Mouse (Mus musculus) thymus, adult 2 months (tissue): ENCODE results near the gene Ccdc28b. TPM values are rescaled to one million over a fixed set of nuclear protein-coding genes. Genes with fewer than 3 reads are reported as not detected.
A peak's percentile ranks its signal among the peaks of the same experiment; 100 is the strongest.

Source experiments
- DNase-seq: peaks from one replicate; pipeline ENCODE4 v3.0.0; 2021
- H3K27ac ChIP-seq: fragments of 200-500 bp; 2 replicates; pipeline ENCODE4 v1.5.1; 2012; ENCODE audit warnings: low read length, control low read depth; ENCODE audit not compliant: control insufficient read depth, insufficient read depth
- H3K27me3 ChIP-seq: fragments of 200-500 bp; 2 replicates; pipeline ENCODE4 v1.6.1; 2012; ENCODE audit warnings: mild to moderate bottlenecking, low read length, moderate library complexity, mixed read lengths; ENCODE audit not compliant: control insufficient read depth, insufficient read depth
- H3K36me3 ChIP-seq: fragments of 200-500 bp; 2 replicates; pipeline ENCODE4 v1.6.1; 2012; ENCODE audit warnings: mild to moderate bottlenecking, low read length, moderate library complexity; ENCODE audit not compliant: control insufficient read depth, insufficient read depth
- H3K4me1 ChIP-seq: fragments of 200-500 bp; replicated peaks from 2 replicates; pipeline ENCODE4 v1.6.1; 2012; ENCODE audit warnings: low read length; ENCODE audit not compliant: control insufficient read depth, insufficient read depth
- H3K4me3 ChIP-seq: fragments of 200-500 bp; 2 replicates; pipeline ENCODE4 v1.5.1; 2012; ENCODE audit warnings: mild to moderate bottlenecking, low read length, control low read depth, moderate library complexity; ENCODE audit not compliant: control insufficient read depth, insufficient read depth
- CTCF ChIP-seq: fragments of 200-500 bp; IDR thresholded peaks from 2 replicates; pipeline ENCODE4 v1.5.1; 2012; ENCODE audit warnings: mild to moderate bottlenecking, control low read depth, low read length, moderate library complexity, borderline replicate concordance; ENCODE audit not compliant: control insufficient read depth, poor library complexity, insufficient read depth; ENCODE audit errors: extremely low read depth
- POLR2A ChIP-seq: fragments of 200-500 bp; IDR thresholded peaks from 2 replicates; pipeline ENCODE4 v1.6.1; 2012; ENCODE audit warnings: mild to moderate bottlenecking, low read length, control low read depth, moderate library complexity; ENCODE audit not compliant: control insufficient read depth, poor library complexity, insufficient read depth; ENCODE audit errors: extremely low read depth
- WGBS: fragments of 180-500 bp; shearing (Covaris S2); methylation state at CpG from one replicate; pipeline ENCODE4 v1.1.7; 2018; 5-methylcytosine and 5-hydroxymethylcytosine counted together
- polyA plus RNA-seq: library from polyadenylated mRNA; depleted of rRNA; stranded (reverse); fragments of >200 nt; gene quantifications from 2 replicates; pipeline ENCODE4 v1.2.3, GENCODE M21; 2012

The Ccdc28b gene
- polyA plus RNA-seq, 1 experiment, result 35.3 TPM

DNA sequence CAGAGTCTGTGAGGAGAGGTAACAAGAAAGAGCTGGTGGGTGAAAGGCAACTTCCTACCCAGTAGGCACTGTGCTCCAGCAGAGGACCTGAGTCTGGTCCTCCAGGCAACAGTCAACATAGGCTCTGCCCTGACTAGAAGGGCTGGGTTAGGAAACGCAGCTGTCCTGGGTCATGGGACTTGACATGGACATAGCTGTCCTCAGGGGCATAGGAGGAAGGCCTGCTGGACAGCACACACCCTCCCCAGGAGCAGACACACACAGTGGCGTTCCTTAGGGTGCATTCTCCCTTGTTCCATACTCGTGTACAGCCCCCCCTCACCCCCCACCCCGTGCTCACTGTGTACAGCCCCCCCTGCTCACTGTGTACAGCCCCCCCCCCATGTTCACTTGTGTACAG is 13.3 kb downstream of the Ccdc28b start:
- Histone ChIP-seq H3K36me3 (peaks cover 7% of the 10 kb centered on the region; the same call in 1 of the 2 replicates), H3K4me3 (peak overlapping the region; percentile 18; the same call in 1 of the 2 replicates), H3K4me1 (peaks cover 45% of the 10 kb centered on the region), H3K27ac (peak overlapping the region; percentile 97), H3K27me3 (no peaks in the 10 kb centered on the region)
- WGBS, result 54% methylated on average over 4 of the region's 4 CpGs
- no peak for TF ChIP-seq CTCF
- no peak for TF ChIP-seq POLR2A
- DNase-seq, result no peak

DNA sequence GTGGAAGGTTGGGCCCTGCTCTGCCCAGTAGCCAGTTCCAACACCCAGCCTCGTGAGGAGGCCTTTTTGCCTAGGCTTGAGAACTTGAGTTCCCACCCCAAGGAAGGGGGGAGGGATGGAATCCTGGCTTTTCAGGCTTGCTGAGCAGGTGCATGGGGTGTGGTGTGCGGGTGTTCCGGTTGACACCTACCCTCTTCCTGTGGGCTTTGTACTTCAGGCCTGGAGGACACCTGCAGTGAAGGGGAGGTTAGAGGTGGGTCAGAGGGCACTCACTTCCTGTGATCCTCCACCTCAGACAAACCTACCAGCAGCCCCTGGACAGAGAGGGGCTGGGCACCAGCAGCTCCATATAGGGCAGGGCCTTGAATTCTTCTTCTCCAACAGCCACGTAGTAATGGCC is 13.7 kb downstream of the Ccdc28b start:
- peaks cover 7% of the 10 kb centered on the region; the same call in 1 of the 2 replicates for H3K36me3 ChIP-seq
- peak overlapping the region; percentile 97 for H3K27ac ChIP-seq
- H3K27me3 ChIP-seq, result no peaks in the 10 kb centered on the region
- peak; percentile 84 for DNase-seq
- 0 out of 2 replicates have a peak, but pooled peaks have one; percentile 18 for TF ChIP-seq POLR2A
- TF ChIP-seq CTCF, result peak; percentile 42; the same call in 1 of the 2 replicates
- 8% methylated on average over 4 of the region's 4 CpGs for WGBS
- peak overlapping the region; percentile 18; the same call in 1 of the 2 replicates for H3K4me3 ChIP-seq
- peaks cover 45% of the 10 kb centered on the region for H3K4me1 ChIP-seq

DNA sequence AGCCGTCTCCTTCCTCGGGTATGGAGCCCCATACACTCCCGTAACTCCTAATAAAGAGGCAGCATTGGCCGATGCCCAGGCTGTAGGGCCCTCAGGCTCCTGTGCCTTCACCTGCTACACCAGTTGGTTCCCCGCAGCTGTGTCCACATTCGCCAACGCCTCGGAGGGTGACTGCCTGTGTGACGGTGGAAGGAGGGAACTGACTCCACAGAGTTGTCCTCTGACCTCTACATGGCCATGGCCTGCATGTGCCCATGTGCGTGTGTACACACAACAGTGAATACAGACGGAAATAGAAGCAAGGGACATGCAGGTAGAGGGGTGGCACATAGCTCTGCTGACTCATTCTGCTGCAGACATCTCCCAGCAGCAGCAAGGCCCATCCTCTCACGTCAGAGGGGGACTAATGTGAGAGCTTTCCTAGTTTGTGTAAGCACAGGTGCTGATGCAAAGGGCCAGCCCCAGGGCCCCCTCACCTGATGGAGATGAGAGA is 14.6 kb downstream of the Ccdc28b start:
- 60% methylated on average over 12 of the region's 12 CpGs for WGBS
- DNase-seq, result peak; percentile 46
- no peaks in the 10 kb centered on the region for H3K27me3 ChIP-seq
- TF ChIP-seq CTCF (no peak), POLR2A (no peak)
- H3K4me3 ChIP-seq, result no peak overlapping the region
- H3K4me1 ChIP-seq, result peaks cover 45% of the 10 kb centered on the region
- H3K27ac ChIP-seq, result peak overlapping the region; percentile 97
- H3K36me3 ChIP-seq, result peaks cover 10% of the 10 kb centered on the region; the same call in 1 of the 2 replicates

DNA sequence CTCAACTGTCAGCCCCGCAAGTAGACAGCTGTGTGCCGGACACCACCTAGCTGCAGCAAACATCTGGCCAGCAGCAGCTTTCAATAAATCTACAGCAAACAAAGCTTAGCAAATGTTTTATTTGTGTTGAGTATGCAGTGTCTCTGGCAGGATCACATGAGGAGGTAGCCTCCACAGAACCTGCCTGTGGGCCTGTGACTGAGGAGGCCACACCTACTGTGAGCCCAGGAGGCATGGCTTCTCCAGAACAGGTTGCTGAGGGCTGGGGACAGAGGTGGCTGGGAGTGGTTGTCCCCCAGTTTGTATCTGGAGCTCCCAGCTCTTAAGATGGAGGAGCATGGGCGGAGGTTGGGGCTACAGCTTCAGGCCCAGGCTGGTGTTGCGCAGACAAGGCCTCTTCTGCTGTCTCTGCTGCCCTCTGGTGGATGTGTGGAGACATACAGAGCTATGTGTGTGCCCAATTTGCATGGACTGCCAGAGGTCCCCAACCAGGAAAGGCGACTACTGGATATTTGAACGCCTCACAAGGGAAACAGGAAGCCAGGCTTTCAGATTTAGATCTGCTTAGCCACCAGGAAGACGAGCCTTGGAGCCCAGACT is 15.2 kb downstream of the Ccdc28b start:
- H3K36me3 ChIP-seq, result peaks cover 17% of the 10 kb centered on the region
- H3K4me1 ChIP-seq, result peaks cover 45% of the 10 kb centered on the region
- H3K27me3 ChIP-seq, result no peaks in the 10 kb centered on the region
- DNase-seq, result peak; percentile 86
- no peak overlapping the region for H3K4me3 ChIP-seq
- TF ChIP-seq POLR2A (no peak), CTCF (peak; percentile 86; the same call in 1 of the 2 replicates)
- peak overlapping the region; percentile 97 for H3K27ac ChIP-seq
- WGBS, result 32% methylated on average over 7 of the region's 7 CpGs

DNA sequence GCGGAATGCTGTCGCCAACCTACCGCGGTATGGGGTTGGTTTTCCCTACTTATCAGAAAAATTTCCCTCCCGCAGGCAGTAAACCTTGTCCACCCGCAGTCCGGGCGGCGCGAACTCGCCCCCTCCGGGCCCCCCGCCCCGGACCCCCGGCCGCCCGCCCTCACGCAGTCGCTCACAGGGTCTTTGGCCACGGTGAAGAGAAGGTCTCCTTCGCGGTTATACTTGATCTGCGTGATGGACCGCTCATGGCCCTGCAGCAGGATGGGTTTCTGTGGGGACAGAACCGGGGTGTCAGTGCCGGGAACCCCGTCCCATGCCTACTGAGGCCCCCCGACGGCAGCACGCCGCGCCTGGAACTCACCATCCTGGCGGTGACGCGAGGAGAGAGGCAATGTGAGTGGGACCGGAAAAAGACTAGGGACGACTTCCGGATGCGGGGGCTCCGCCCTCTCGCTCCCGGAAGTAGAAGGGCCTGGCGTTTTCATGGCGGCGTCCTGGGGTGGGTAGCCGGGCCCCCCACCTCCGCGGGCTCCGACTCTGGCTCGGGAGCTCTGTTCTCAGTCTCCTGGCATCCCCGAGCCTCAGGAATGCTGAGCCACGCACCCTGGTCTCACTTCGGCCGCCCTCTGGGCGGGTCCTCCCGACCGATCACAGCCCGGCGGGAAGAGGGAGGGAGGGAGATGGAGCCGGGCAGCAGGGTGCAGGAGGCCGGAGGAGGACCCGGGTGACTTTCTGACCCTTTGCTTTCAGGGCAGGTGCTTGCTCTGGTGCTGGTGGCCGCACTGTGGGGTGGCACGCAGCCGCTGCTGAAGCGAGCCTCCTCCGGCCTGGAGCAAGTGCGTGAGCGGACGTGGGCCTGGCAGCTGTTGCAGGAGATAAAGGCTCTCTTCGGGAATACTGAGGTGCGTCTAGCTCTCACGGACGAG is 23.3 kb downstream of the Ccdc28b start, which contains the start of the genes Eif3i and Tmem234:
Gene Eif3i (minus strand): TSS at position 416 of the 926 bp plus-strand sequence.
Gene Tmem234 (plus strand): TSS at position 436 of the 926 bp plus-strand sequence.
- Histone ChIP-seq H3K36me3 (peaks cover 12% of the 10 kb centered on the region), H3K4me1 (peaks cover 12% of the 10 kb centered on the region), H3K27ac (no peak within 1 kb of the TSS), H3K4me3 (peak within 1 kb of the TSS; percentile 82), H3K27me3 (no peaks in the 10 kb centered on the region)
- peak; percentile 86 for DNase-seq
- TF ChIP-seq CTCF (0 out of 2 replicates have a peak, but pooled peaks have one; percentile 12), POLR2A (peak; percentile 80)
- WGBS, result under 1% methylated on average over 74 of the region's 74 CpGs

DNA sequence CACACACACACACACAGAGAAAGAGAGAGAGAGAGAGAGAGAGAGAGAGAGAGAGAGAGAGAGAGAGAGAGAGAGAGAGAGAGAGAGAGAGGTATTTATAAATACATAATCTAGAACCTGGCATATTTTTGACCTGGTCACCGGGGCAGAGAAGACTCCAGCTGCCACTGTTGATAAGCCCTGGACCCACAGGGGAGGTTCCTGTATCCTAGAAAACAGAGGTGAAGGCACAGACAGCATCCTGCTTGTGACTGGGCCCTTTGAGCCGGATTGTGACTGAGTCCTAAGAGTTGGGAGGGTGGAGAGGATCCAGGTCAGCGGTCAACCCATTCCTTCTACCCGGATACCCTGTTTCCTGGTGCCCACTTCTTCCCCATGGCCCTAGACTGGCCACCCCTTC is 34.9 kb downstream of the Ccdc28b start:
- Histone ChIP-seq H3K27ac (no peak overlapping the region), H3K36me3 (peaks cover 20% of the 10 kb centered on the region), H3K4me3 (no peak overlapping the region), H3K27me3 (no peaks in the 10 kb centered on the region), H3K4me1 (peaks cover 11% of the 10 kb centered on the region)
- DNase-seq, result no peak
- WGBS, result 86% methylated on average over 4 of the region's 4 CpGs
- TF ChIP-seq CTCF, result no peak
- no peak for TF ChIP-seq POLR2A
